Comparison of ENCODE assay signal across 8 mouse cellular contexts in genomic region chr4:134760793-134761201, GRCm38 (mm10). TPM values are rescaled to one million over a fixed set of nuclear protein-coding genes. Genes with fewer than 3 reads are reported as not detected.
A peak's percentile ranks its signal among the peaks of the same experiment; 100 is the strongest.
DNase-seq lines count a peak whose midpoint lies in the region; ATAC-seq lines count a peak whose summit lies in the region.

No protein-coding gene starts in this region.

- H3K27me3 ChIP-seq in lung, embryonic 16.5 days (ENCODE audit: control insufficient read depth, insufficient read depth, low read depth, low read length) = no peaks in the 10 kb centered on the region

- peak; percentile 78 for ATAC-seq in lung, embryonic 16.5 days (ENCODE audit: low read depth)

- WGBS in lung, embryonic 16.5 days = 12% methylated on average over 9 of the region's 9 CpGs

- no peaks in the 10 kb centered on the region for H3K36me3 ChIP-seq in lung, embryonic 16.5 days (ENCODE audit: control insufficient read depth, insufficient read depth, low read length)

- H3K9me3 ChIP-seq in lung, embryonic 16.5 days (ENCODE audit: control insufficient read depth, low read length) = no peaks in the 10 kb centered on the region

- peak; percentile 37 for DNase-seq in retina, postnatal 1 day
- DNase-seq in retina, embryonic 14.5 days (ENCODE audit: low spot score) = no peak
- peak; percentile 44 to 62 for DNase-seq in gastrocnemius, adult 8-10 months (ENCODE audit: low spot score in 2 of 2)
- peak; percentile 85 for DNase-seq in kidney, adult 11 months
- DNase-seq in urinary bladder, postnatal 4 days (ENCODE audit: low spot score in 2 of 2) = peak; percentile 64 to 69
- no peak for DNase-seq in c-Kit-positive CD71-positive TER-119-positive erythroid progenitor cells, embryonic 14.5 days (ENCODE audit: low spot score)
- no peak for DNase-seq in natural killer cell, adult 2 months (ENCODE audit: low spot score in 2 of 2)

- H3K27ac ChIP-seq in lung, embryonic 16.5 days (ENCODE audit: low read length) = peak overlapping the region; percentile 81

- H3K4me2 ChIP-seq in lung, embryonic 16.5 days (ENCODE audit: low read depth, low read length) = peak overlapping the region; percentile 41

- no peak overlapping the region for H3K4me3 ChIP-seq in lung, embryonic 16.5 days (ENCODE audit: low read length)

- peak overlapping the region; percentile 8; the same call in 1 of the 2 replicates for H3K9ac ChIP-seq in lung, embryonic 16.5 days (ENCODE audit: low read length)

- peaks cover 60% of the 10 kb centered on the region for H3K4me1 ChIP-seq in lung, embryonic 16.5 days (replicated peaks; ENCODE audit: control insufficient read depth, insufficient read depth, low read length)

RNA-seq across cellular contexts. Expression of gene Ldlrap1, which starts 7.0 kb away (rescaled TPM):
- total RNA-seq in gastrocnemius, adult 8-10 months (2022) = 1 to 10 TPM; 4.3 to 7.7 (median 5.3) TPM
- 25.2 and 27.7 TPM in 2 replicates for polyA plus RNA-seq in lung, embryonic 16.5 days (2015; fragmentation: Nextera tagmentation; extraction: Ambion mirVana)

RNA-seq across cellular contexts. Expression of gene Man1c1, which starts 56.7 kb away (rescaled TPM):
- 1 to 10 TPM; 1.8 to 2.7 (median 2.1) TPM for total RNA-seq in gastrocnemius, adult 8-10 months (2022)
- 1.9 and 2.1 TPM in 2 replicates for polyA plus RNA-seq in lung, embryonic 16.5 days (2015; fragmentation: Nextera tagmentation; extraction: Ambion mirVana)

Comparison
In these comparisons a context has a peak if more than half of its experiments do, and no peak if none do; other contexts are left out.
1. DNase-seq: peak in retina, postnatal 1 day (single experiment), gastrocnemius, adult 8-10 months (2 of 2), kidney, adult 11 months (single experiment) and urinary bladder, postnatal 4 days (2 of 2); none in retina, embryonic 14.5 days (single experiment), c-Kit-positive CD71-positive TER-119-positive erythroid progenitor cells, embryonic 14.5 days (single experiment) and natural killer cell, adult 2 months (0 of 2).